Comparison of ENCODE assay signal across 11 mouse cellular contexts in the genomic region with DNA sequence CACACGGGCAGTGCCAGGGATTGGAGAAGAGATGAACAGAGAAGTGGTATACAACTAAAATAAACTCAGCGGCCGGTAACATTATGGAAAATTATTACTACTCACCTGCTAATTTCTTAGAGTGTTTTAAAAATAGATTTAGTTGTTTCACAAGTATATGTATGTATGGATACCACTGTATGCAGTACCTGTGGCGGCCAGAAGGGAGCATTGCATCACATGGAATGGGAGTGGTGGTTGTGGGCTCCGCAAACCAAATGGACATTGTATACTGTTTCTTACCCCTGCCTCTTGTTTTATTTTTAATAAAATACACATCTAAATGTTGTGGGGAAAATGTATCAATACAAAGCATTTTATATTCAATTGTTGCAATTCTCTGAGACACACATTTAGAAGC.
A peak's percentile ranks its signal among the peaks of the same experiment; 100 is the strongest.
DNase-seq lines count a peak whose midpoint lies in the region; ATAC-seq and TF ChIP-seq lines count a peak whose summit lies in the region.
"Had no signal": no experiment of that assay in that cellular context is flagged by ENCODE, and none has a peak within 500 bp of the region (broad histone marks: within the 10 kb centered on the region; RNA-seq: fewer than 3 reads in every experiment).

No protein-coding gene starts in this region.

- H3K36me3 ChIP-seq in heart, postnatal 0 days (replicated peaks; ENCODE audit: control insufficient read depth, insufficient read depth, low read length), result no peaks in the 10 kb centered on the region
- H3K36me3 ChIP-seq in heart, embryonic 10.5 days, result no peaks in the 10 kb centered on the region
- H3K36me3 ChIP-seq in lung, postnatal 0 days (ENCODE audit: insufficient read depth, low read length), result no peaks in the 10 kb centered on the region
- no peaks in the 10 kb centered on the region for H3K36me3 ChIP-seq in neural tube, embryonic 11.5 days (ENCODE audit: control insufficient read depth, insufficient read depth, low read length)
- H3K36me3 ChIP-seq: limb, embryonic 12.5 days had no signal

- H3K9me3 ChIP-seq in heart, postnatal 0 days (replicated peaks; ENCODE audit: control insufficient read depth, low read length), result no peaks in the 10 kb centered on the region
- no peaks in the 10 kb centered on the region for H3K9me3 ChIP-seq in heart, embryonic 10.5 days
- no peaks in the 10 kb centered on the region for H3K9me3 ChIP-seq in lung, postnatal 0 days (ENCODE audit: low read length)
- H3K9me3 ChIP-seq in neural tube, embryonic 11.5 days (ENCODE audit: control insufficient read depth, low read length), result no peaks in the 10 kb centered on the region
- H3K9me3 ChIP-seq: limb, embryonic 12.5 days had no signal

- no peak overlapping the region for H3K9ac ChIP-seq in heart, postnatal 0 days (replicated peaks; ENCODE audit: low read depth, low read length)
- no peak overlapping the region for H3K9ac ChIP-seq in lung, postnatal 0 days (replicated peaks; ENCODE audit: low read depth)
- H3K9ac ChIP-seq in neural tube, embryonic 11.5 days (ENCODE audit: low read length), result no peak overlapping the region
- H3K9ac ChIP-seq: limb, embryonic 12.5 days had no signal

- WGBS in heart, postnatal 0 days, result 74% methylated on average over 5 of the region's 5 CpGs
- 70% methylated on average over 5 of the region's 5 CpGs for WGBS in heart, embryonic 10.5 days
- WGBS in lung, postnatal 0 days, result 72% methylated on average over 5 of the region's 5 CpGs
- WGBS in neural tube, embryonic 11.5 days, result 72% methylated on average over 5 of the region's 5 CpGs

- peak; percentile 60 for TF ChIP-seq CTCF in heart, postnatal 0 days (IDR thresholded peaks at IDR 0.05; ENCODE audit: low read depth)
- peak; percentile 73 for TF ChIP-seq CTCF in lung, postnatal 0 days (IDR thresholded peaks at IDR 0.05)

- H3K27ac ChIP-seq in heart, postnatal 0 days (ENCODE audit: low read depth), result no peak overlapping the region
- H3K27ac ChIP-seq in heart, embryonic 10.5 days, result no peak overlapping the region
- H3K27ac ChIP-seq in lung, postnatal 0 days (ENCODE audit: low read length), result no peak overlapping the region
- H3K27ac ChIP-seq in neural tube, embryonic 11.5 days (ENCODE audit: low read depth, low read length), result no peak overlapping the region
- H3K27ac ChIP-seq: limb, embryonic 12.5 days had no signal

- H3K4me2 ChIP-seq in heart, postnatal 0 days (ENCODE audit: low read depth, low read length), result no peak overlapping the region
- H3K4me2 ChIP-seq in lung, postnatal 0 days (replicated peaks; ENCODE audit: low read depth, low read length), result no peak overlapping the region
- no peak overlapping the region for H3K4me2 ChIP-seq in neural tube, embryonic 11.5 days (ENCODE audit: low read depth)
- H3K4me2 ChIP-seq: limb, embryonic 12.5 days had no signal

- H3K4me1 ChIP-seq in heart, postnatal 0 days (ENCODE audit: control insufficient read depth, insufficient read depth), result no peaks in the 10 kb centered on the region; the same call in 1 of the 2 replicates
- H3K4me1 ChIP-seq in heart, embryonic 10.5 days, result no peaks in the 10 kb centered on the region
- no peaks in the 10 kb centered on the region for H3K4me1 ChIP-seq in lung, postnatal 0 days (ENCODE audit: insufficient read depth, low read depth, low read length)
- H3K4me1 ChIP-seq in neural tube, embryonic 11.5 days (ENCODE audit: control insufficient read depth, insufficient read depth, low read length), result no peaks in the 10 kb centered on the region

- intact Hi-C loops in left cerebral cortex, postnatal 10 days (cut with DNase I), result no loop called here
- intact Hi-C loops in heart, postnatal 14 days (cut with DNase I), result loop anchor here (5.0 to 10.0 kb wide), 2 partner anchors 181 to 458 kb away; no protein-coding TSS in a partner anchor

- no peak for TF ChIP-seq EP300 in heart, postnatal 0 days (IDR thresholded peaks at IDR 0.05; ENCODE audit: low read depth)
- TF ChIP-seq EP300 in lung, postnatal 0 days (IDR thresholded peaks at IDR 0.05), result no peak

- ATAC-seq in heart, postnatal 0 days (ENCODE audit: insufficient read depth, low read depth), result no peak
- no peak for ATAC-seq in lung, postnatal 0 days
- ATAC-seq in neural tube, embryonic 11.5 days (ENCODE audit: insufficient read depth, low FRiP score, low TSS enrichment), result no peak

- H3K4me3 ChIP-seq in heart, postnatal 0 days (ENCODE audit: low read depth, low read length), result no peak overlapping the region
- no peak overlapping the region for H3K4me3 ChIP-seq in heart, embryonic 10.5 days
- H3K4me3 ChIP-seq in lung, postnatal 0 days (ENCODE audit: low read depth, low read length), result no peak overlapping the region
- no peak overlapping the region for H3K4me3 ChIP-seq in neural tube, embryonic 11.5 days (ENCODE audit: low read depth, low read length)
- H3K4me3 ChIP-seq: limb, embryonic 12.5 days had no signal

- no peaks in the 10 kb centered on the region for H3K27me3 ChIP-seq in heart, postnatal 0 days (ENCODE audit: control insufficient read depth, insufficient read depth, low read length)
- no peaks in the 10 kb centered on the region for H3K27me3 ChIP-seq in heart, embryonic 10.5 days (ENCODE audit: insufficient read depth, poor library complexity, severe bottlenecking)
- no peaks in the 10 kb centered on the region for H3K27me3 ChIP-seq in lung, postnatal 0 days (replicated peaks; ENCODE audit: insufficient read depth, low read length)
- H3K27me3 ChIP-seq in neural tube, embryonic 11.5 days (ENCODE audit: control insufficient read depth, insufficient read depth, low read length), result no peaks in the 10 kb centered on the region
- H3K27me3 ChIP-seq: limb, embryonic 12.5 days had no signal

- no peak for DNase-seq in heart, postnatal 0 days (ENCODE audit: low spot score)
- no peak for DNase-seq in heart, embryonic 10.5 days (ENCODE audit: low spot score)
- DNase-seq in lung, postnatal 0 days (ENCODE audit: low spot score), result peak; percentile 10
- DNase-seq in lung, postnatal 25 days (ENCODE audit: low spot score), result no peak
- DNase-seq in ZHBTc4 (ENCODE audit: low read depth, low spot score), result peak; percentile 23
- DNase-seq in neural tube, embryonic 11.5 days (ENCODE audit: low spot score), result peak; percentile 40
- DNase-seq in left cerebral cortex, postnatal 10 days (ENCODE audit: extremely low spot score in 1 of 2, low spot score in 2 of 2), result no peak
- DNase-seq in heart, postnatal 14 days, result no peak
- DNase-seq: kidney, adult 11 months; thymus, postnatal 14 days had no signal

Comparison
In these comparisons a context has a peak if more than half of its experiments do, and no peak if none do; other contexts are left out.
1. DNase-seq: peak in lung, postnatal 0 days (single experiment), ZHBTc4 (single experiment) and neural tube, embryonic 11.5 days (single experiment); none in heart, postnatal 0 days (single experiment), heart, embryonic 10.5 days (single experiment), lung, postnatal 25 days (single experiment), left cerebral cortex, postnatal 10 days (0 of 2) and heart, postnatal 14 days (0 of 2).